Mouse (Mus musculus) midbrain, postnatal 0 days (tissue): ENCODE measurements around the gene Taf6l. TPM values are rescaled to one million over a fixed set of nuclear protein-coding genes. Genes with fewer than 3 reads are reported as not detected.

Experiments used
- ATAC-seq: fragments of 200-750 bp; cut with Nextera tagmentation; 2 replicates; pipeline ENCODE4 v1.8.0; 2017; ENCODE audit warnings: moderate number of reproducible peaks, mild to moderate bottlenecking, moderate TSS enrichment, moderate library complexity; ENCODE audit not compliant: low FRiP score
- DNase-seq: peaks from one replicate; pipeline ENCODE4 v3.0.0-alpha.2; 2015; ENCODE audit warnings: low spot score
- H3K27ac ChIP-seq: fragments of 300-500 bp; sonication (generic); 2 replicates; pipeline ENCODE4 v1.5.1; 2014; ENCODE audit warnings: low read depth, mild to moderate bottlenecking, low read length, mixed read lengths
- H3K27me3 ChIP-seq: fragments of 300-500 bp; sonication (generic); 2 replicates; pipeline ENCODE4 v1.6.1; 2014; ENCODE audit warnings: low read length, control low read depth, mixed read lengths; ENCODE audit not compliant: insufficient read depth
- H3K36me3 ChIP-seq: fragments of 300-500 bp; sonication (generic); 2 replicates; pipeline ENCODE4 v1.6.1; 2014; ENCODE audit warnings: low read length, control low read depth, mixed read lengths; ENCODE audit not compliant: insufficient read depth
- H3K4me1 ChIP-seq: fragments of 300-500 bp; sonication (generic); 2 replicates; pipeline ENCODE4 v1.6.1; 2014; ENCODE audit warnings: mild to moderate bottlenecking, control low read depth, antibody characterized with exemption, low read length, mixed read lengths; ENCODE audit not compliant: insufficient read depth
- H3K4me2 ChIP-seq: fragments of 300-500 bp; sonication (generic); 2 replicates; pipeline ENCODE4 v1.6.1; 2014; ENCODE audit warnings: low read depth, mild to moderate bottlenecking, low read length, mixed read lengths; ENCODE audit not compliant: poor library complexity, severe bottlenecking
- H3K4me3 ChIP-seq: fragments of 300-500 bp; sonication (generic); 2 replicates; pipeline ENCODE4 v1.5.1; 2014; ENCODE audit warnings: low read depth, mild to moderate bottlenecking, low read length, moderate library complexity
- H3K9ac ChIP-seq: fragments of 300-500 bp; sonication (generic); replicated peaks from 2 replicates; pipeline ENCODE4 v1.6.1; 2014; ENCODE audit warnings: mild to moderate bottlenecking, low read length, moderate library complexity, mixed read lengths; ENCODE audit not compliant: poor library complexity, severe bottlenecking
- H3K9me3 ChIP-seq: fragments of 300-500 bp; sonication (generic); 2 replicates; pipeline ENCODE4 v1.6.1; 2016; ENCODE audit warnings: low read length, control low read depth
- CTCF ChIP-seq: IDR thresholded peaks from 2 replicates; pipeline ENCODE4 v1.5.1; 2016; ENCODE audit warnings: antibody characterized with exemption, mild to moderate bottlenecking
- WGBS: fragments of 180-500 bp; shearing (Covaris S2); extraction: QIAGEN DNeasy Blood & Tissue Kit; methylation state at CpG from one replicate; pipeline ENCODE4 v1.1.7; 2014; 5-methylcytosine and 5-hydroxymethylcytosine counted together
- polyA plus RNA-seq: library from polyadenylated mRNA; unstranded; fragments of >200 nt; fragmentation: Nextera tagmentation; extraction: Ambion mirVana; gene quantifications from 2 replicates; pipeline ENCODE4 v1.2.1, GENCODE M21; 2015
- total RNA-seq: library from RNA; depleted of rRNA; stranded (reverse); fragments of >200 nt; gene quantifications from 2 replicates; pipeline ENCODE4 v1.2.3, GENCODE M21; 2014

Gene Taf6l
- total and polyA plus RNA-seq, 2 experiments from 2014 or later, result 26.4 to 38.7 TPM

- no peak for TF ChIP-seq CTCF
- Histone ChIP-seq H3K4me3 (peak overlapping the region; percentile 99; the same call in 1 of the 2 replicates), H3K4me2 (no peak overlapping the region), H3K9me3 (no peaks in the 10 kb centered on the region), H3K4me1 (peaks cover 16% of the 10 kb centered on the region; the same call in 1 of the 2 replicates), H3K9ac (no peak overlapping the region), H3K27me3 (no peaks in the 10 kb centered on the region), H3K27ac (no peak overlapping the region), H3K36me3 (peaks cover 11% of the 10 kb centered on the region)
- 71% methylated on average over 3 of the region's 3 CpGs for WGBS
- no peak for ATAC-seq
- no peak for DNase-seq
Observed at GRCm38 (mm10) chr19:8755652-8756051, 30.6 kb downstream of the Taf6l start.

DNA sequence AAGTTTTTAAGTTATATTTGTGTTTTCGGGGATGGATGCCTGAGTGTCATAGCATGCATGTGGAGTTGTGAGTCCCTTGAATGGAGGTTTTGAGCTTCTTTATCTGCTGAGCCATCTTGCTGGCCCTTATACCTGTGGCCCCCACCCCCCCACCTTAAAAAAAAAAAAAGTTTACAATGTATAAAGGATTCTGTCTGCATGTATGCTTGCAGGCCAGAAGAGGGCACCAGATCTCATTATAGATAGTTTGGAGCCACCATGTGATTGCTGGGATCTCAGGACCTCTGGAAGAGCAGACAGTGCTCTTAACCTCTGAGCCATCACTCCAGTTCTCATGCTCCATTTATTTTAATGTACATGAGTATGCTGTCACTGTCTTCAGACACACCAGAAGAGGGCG, 38.8 kb downstream of the Taf6l start:
- no peak overlapping the region for H3K9ac ChIP-seq
- ATAC-seq, result no peak
- no peaks in the 10 kb centered on the region for H3K27me3 ChIP-seq
- H3K4me3 ChIP-seq, result no peak overlapping the region
- H3K27ac ChIP-seq, result no peak overlapping the region
- H3K4me2 ChIP-seq, result no peak overlapping the region
- peaks cover 6% of the 10 kb centered on the region; the same call in 1 of the 2 replicates for H3K4me1 ChIP-seq
- no peaks in the 10 kb centered on the region for H3K9me3 ChIP-seq
- TF ChIP-seq CTCF, result peak; percentile 56
- WGBS, result 72% methylated on average over 2 of the region's 2 CpGs
- no peak for DNase-seq
- H3K36me3 ChIP-seq, result peaks cover 45% of the 10 kb centered on the region

- ATAC-seq (no peak), DNase-seq (no peak)
- H3K27me3 ChIP-seq, result no peaks in the 10 kb centered on the region
- no peaks in the 10 kb centered on the region for H3K9me3 ChIP-seq
- H3K4me2 ChIP-seq, result no peak overlapping the region
- H3K4me3 ChIP-seq, result no peak overlapping the region
- H3K9ac ChIP-seq, result no peak overlapping the region
- no peak for TF ChIP-seq CTCF
- H3K4me1 ChIP-seq, result peaks cover 10% of the 10 kb centered on the region; the same call in 1 of the 2 replicates
- H3K36me3 ChIP-seq, result peaks cover 37% of the 10 kb centered on the region
- H3K27ac ChIP-seq, result no peak overlapping the region
- 98% methylated on average over 1 of the region's 1 CpGs for whole genome bisulfite sequencing
Observed at GRCm38 (mm10) chr19:8745382-8745781, 40.8 kb downstream of the Taf6l start.

DNA sequence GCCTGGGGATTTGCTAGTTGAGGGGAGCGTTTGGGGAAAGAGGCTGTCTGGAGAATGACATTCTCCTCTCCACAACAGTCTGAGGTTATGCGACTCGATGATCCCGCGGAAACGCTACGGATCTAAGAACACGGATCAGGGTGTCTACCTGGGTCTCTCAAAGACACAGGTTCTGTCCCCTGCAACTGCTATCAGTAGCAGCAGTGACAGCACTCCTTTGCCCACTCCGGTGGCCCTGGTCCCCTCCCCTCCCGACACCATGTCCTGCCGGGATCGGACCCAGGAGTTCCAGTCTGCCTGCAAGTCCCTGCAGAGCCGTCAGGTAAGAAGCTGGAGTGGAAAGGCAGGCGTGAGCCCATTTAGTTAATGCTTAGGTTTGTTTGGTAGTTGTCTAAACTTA, 44.0 kb downstream of the Taf6l start:
- Histone ChIP-seq H3K9ac (peak overlapping the region; percentile 86), H3K27me3 (no peaks in the 10 kb centered on the region), H3K4me3 (peak overlapping the region; percentile 85), H3K4me2 (peak overlapping the region; percentile 97), H3K4me1 (peaks cover 10% of the 10 kb centered on the region; the same call in 1 of the 2 replicates), H3K36me3 (peaks cover 35% of the 10 kb centered on the region), H3K27ac (peak overlapping the region; percentile 95), H3K9me3 (no peaks in the 10 kb centered on the region)
- 23% methylated on average over 14 of the region's 14 CpGs for WGBS
- no peak for DNase-seq
- no peak for ATAC-seq
- TF ChIP-seq CTCF, result no peak

- Histone ChIP-seq H3K4me1 (peaks cover 10% of the 10 kb centered on the region; the same call in 1 of the 2 replicates), H3K9me3 (no peaks in the 10 kb centered on the region), H3K36me3 (peaks cover 32% of the 10 kb centered on the region), H3K4me2 (peak within 1 kb of the TSS; percentile 97), H3K9ac (peak within 1 kb of the TSS; percentile 86), H3K4me3 (peak within 1 kb of the TSS; percentile 85), H3K27ac (peak within 1 kb of the TSS; percentile 95), H3K27me3 (no peaks in the 10 kb centered on the region)
- peak; percentile 30 for TF ChIP-seq CTCF
- peak; percentile 99 for DNase-seq
- ATAC-seq, result peak; percentile 97
- under 1% methylated on average over 36 of the region's 36 CpGs for WGBS
Observed at GRCm38 (mm10) chr19:8741243-8741869, 44.9 kb downstream of the Taf6l start, which contains the start of gene Stx5a. Gene Stx5a (plus strand): TSS chr19:8741413.

GRCm38 (mm10) chr19:8740603-8741002, 45.6 kb downstream of the Taf6l start, which contains the start of gene 1700092M07Rik:
Gene 1700092M07Rik (plus strand): TSS chr19:8740718.
- peak within 1 kb of the TSS; percentile 85 for H3K4me3 ChIP-seq
- peak within 1 kb of the TSS; percentile 86 for H3K9ac ChIP-seq
- no peaks in the 10 kb centered on the region for H3K27me3 ChIP-seq
- H3K4me2 ChIP-seq, result peak within 1 kb of the TSS; percentile 97
- DNase-seq, result no peak
- H3K36me3 ChIP-seq, result peaks cover 28% of the 10 kb centered on the region
- peak within 1 kb of the TSS; percentile 95 for H3K27ac ChIP-seq
- TF ChIP-seq CTCF, result no peak
- no peaks in the 10 kb centered on the region for H3K9me3 ChIP-seq
- H3K4me1 ChIP-seq, result peaks cover 10% of the 10 kb centered on the region; the same call in 1 of the 2 replicates
- ATAC-seq, result no peak
- 66% methylated on average over 14 of the region's 14 CpGs for WGBS
